Mouse (Mus musculus) forebrain, embryonic 10.5 days (tissue): ENCODE data around the gene Cyth4. TPM values are rescaled to one million over a fixed set of nuclear protein-coding genes. Genes with fewer than 3 reads are reported as not detected.

ENCODE experiments used
- DNase-seq: peaks from one replicate; pipeline ENCODE4 v3.0.0-alpha.2; 2017; ENCODE audit warnings: low spot score; ENCODE audit errors: extremely low spot score
- H3K27ac ChIP-seq: fragments of 300-500 bp; sonication (generic); 2 replicates; pipeline ENCODE4 v1.5.1; 2016; ENCODE audit warnings: mild to moderate bottlenecking
- H3K27me3 ChIP-seq: fragments of 300-500 bp; sonication (generic); 2 replicates; pipeline ENCODE4 v1.6.1; 2016; ENCODE audit warnings: mild to moderate bottlenecking; ENCODE audit not compliant: poor library complexity, severe bottlenecking
- H3K36me3 ChIP-seq: fragments of 300-500 bp; sonication (generic); replicated peaks from 2 replicates; pipeline ENCODE4 v1.6.1; 2016; ENCODE audit warnings: mild to moderate bottlenecking, moderate library complexity
- H3K4me1 ChIP-seq: fragments of 300-500 bp; sonication (generic); 2 replicates; pipeline ENCODE4 v1.6.1; 2016
- H3K4me3 ChIP-seq: fragments of 300-500 bp; sonication (generic); 2 replicates; pipeline ENCODE4 v1.5.1; 2016; ENCODE audit warnings: mild to moderate bottlenecking, moderate library complexity
- H3K9me3 ChIP-seq: fragments of 300-500 bp; sonication (generic); 2 replicates; pipeline ENCODE4 v1.6.1; 2016; ENCODE audit warnings: mild to moderate bottlenecking, moderate library complexity
- WGBS: fragments of 180-500 bp; shearing (Covaris S2); methylation state at CpG from one replicate; pipeline ENCODE4 v1.1.7; 2016; 5-methylcytosine and 5-hydroxymethylcytosine counted together
- polyA plus RNA-seq: library from polyadenylated mRNA; unstranded; fragments of >200 nt; fragmentation: Nextera tagmentation; extraction: Ambion mirVana; gene quantifications from 2 replicates; pipeline ENCODE4 v1.2.1, GENCODE M21; 2016

Gene Cyth4
- polyA plus RNA-seq, 1 experiment from 2014 or later, result 4.5 TPM

DNA sequence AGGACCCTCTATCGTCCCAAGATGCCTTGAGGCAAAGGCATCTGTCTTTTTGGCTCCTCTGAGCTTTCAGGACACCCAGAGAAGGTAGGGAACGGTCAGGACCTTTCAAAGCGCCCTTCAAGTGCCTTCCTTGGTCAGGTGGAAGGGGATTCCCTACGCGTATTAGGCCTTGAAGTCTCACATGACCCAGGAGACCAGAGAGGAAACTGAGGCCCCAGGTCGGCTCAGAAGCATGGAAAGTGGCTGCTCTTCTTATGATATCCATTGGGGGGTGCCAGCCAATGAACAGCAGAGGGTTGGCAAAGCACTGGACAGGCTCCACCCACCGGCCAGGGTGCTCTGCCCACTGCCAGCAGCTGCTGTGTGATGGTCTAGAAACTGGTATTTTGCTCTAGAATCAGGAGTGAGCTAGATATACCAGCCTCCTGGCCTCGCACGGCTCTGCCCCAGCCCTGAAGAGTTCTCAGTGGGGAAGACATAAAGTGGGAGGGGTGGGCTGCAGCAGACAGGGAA lies 29.2 kb upstream of the Cyth4 start:
- Histone ChIP-seq H3K4me3 (no peak overlapping the region), H3K9me3 (no peaks in the 10 kb centered on the region), H3K27me3 (no peaks in the 10 kb centered on the region), H3K27ac (no peak overlapping the region), H3K4me1 (peaks cover 17% of the 10 kb centered on the region; the same call in 1 of the 2 replicates), H3K36me3 (no peaks in the 10 kb centered on the region)
- DNase-seq, result no peak
- 80% methylated on average over 9 of the region's 9 CpGs for WGBS

GRCm38 (mm10) chr15:78570170-78570569 lies 26.7 kb upstream of the Cyth4 start:
- DNase-seq, result no peak
- Histone ChIP-seq H3K27ac (no peak overlapping the region), H3K27me3 (no peaks in the 10 kb centered on the region), H3K36me3 (no peaks in the 10 kb centered on the region), H3K4me3 (no peak overlapping the region), H3K9me3 (no peaks in the 10 kb centered on the region), H3K4me1 (peaks cover 10% of the 10 kb centered on the region; the same call in 1 of the 2 replicates)
- 93% methylated on average over 5 of the region's 5 CpGs for WGBS

DNA sequence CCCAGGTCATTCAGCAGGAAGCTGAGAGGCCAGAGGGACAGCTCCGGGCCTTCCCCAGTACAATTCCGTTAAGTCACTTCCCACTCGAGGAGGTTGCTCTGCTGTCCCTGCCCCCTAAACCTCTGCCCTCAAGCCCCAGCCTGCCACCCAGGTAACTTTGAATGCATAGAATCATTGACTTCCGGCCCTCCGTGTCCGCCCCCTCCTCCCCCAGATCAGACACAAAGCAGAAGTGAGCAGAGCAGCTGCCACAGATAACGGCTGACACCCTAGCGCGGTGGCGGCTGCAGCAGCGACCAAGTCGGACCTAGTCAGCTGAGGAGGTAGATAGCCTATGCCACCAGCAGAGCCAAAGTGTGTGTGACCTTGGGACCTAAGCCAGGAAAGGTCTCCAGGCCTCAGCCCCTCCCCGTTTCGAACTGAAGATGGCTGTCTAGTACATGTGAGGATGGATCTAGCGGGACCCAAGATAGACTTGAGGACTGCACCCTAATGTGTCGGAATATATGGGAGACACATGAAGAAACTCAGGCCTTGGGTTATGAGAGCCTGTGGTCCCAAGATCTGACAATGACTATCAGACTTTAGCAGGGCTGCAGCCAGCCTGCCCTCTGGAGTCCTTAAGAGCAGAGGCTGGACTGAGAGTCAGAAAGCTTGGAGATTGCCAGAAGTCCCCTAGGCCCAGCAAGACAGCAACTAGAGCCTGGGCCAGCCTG lies 25.1 kb upstream of the Cyth4 start:
- no peak for DNase-seq
- 74% methylated on average over 16 of the region's 16 CpGs for WGBS
- no peaks in the 10 kb centered on the region for H3K9me3 ChIP-seq
- H3K27ac ChIP-seq, result 0 out of 2 replicates have a peak overlapping the region, but pooled peaks have one; percentile 25
- no peaks in the 10 kb centered on the region for H3K27me3 ChIP-seq
- H3K4me3 ChIP-seq, result no peak overlapping the region
- no peaks in the 10 kb centered on the region for H3K36me3 ChIP-seq
- H3K4me1 ChIP-seq, result peaks cover 6% of the 10 kb centered on the region; the same call in 1 of the 2 replicates

- H3K4me3 ChIP-seq, result no peak overlapping the region
- no peaks in the 10 kb centered on the region for H3K36me3 ChIP-seq
- 95% methylated on average over 5 of the region's 5 CpGs for WGBS
- H3K4me1 ChIP-seq, result peaks cover 6% of the 10 kb centered on the region; the same call in 1 of the 2 replicates
- H3K27ac ChIP-seq, result 0 out of 2 replicates have a peak overlapping the region, but pooled peaks have one; percentile 25
- H3K9me3 ChIP-seq, result no peaks in the 10 kb centered on the region
- no peak for DNase-seq
- no peaks in the 10 kb centered on the region for H3K27me3 ChIP-seq
These were observed 24.6 kb upstream of the Cyth4 start for GRCm38 (mm10) chr15:78572270-78572600.

DNA sequence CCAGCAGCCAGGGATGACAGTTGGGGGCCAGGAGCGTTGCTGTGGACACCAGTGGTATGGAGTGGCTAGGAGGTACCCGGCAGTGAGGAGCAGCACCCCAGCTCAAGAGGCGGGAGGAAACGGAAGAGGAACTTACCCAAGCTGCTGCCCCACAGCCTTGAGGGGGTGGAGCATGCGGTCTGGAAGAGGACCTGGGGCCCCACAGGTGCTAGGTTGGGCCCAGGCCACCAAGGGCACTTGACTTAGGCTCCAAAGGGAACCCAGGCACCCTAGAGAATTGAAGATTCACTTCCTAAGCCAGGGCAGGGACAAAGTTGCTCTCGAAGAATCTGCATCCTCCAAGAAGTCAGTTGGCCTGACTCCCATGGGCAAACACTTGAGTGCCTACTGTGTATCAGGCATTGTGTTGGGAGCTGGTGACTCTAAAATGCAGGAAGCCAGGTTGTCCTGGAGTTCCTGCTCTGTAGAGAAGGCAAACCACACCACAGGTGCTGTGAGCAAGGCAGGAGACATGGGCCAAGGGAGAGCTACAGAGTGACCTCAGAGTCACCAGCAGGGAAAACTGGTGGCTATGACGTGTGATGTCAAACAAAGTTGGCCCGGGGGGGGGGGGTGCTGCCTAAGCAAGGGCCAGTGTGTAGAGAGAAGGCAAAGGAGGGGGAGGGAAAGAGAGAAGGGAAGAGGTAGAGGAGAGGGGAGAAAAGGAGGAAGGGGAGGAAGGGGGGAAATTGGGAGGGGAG lies 24.0 kb upstream of the Cyth4 start, which contains the start of gene Rac2:
Gene Rac2 (minus strand): TSS at position 126 of the 740 bp plus-strand sequence.
- 82% methylated on average over 8 of the region's 8 CpGs for WGBS
- Histone ChIP-seq H3K27me3 (no peaks in the 10 kb centered on the region), H3K4me3 (no peak within 1 kb of the TSS), H3K27ac (0 out of 2 replicates have a peak within 1 kb of the TSS, but pooled peaks have one; percentile 25), H3K9me3 (no peaks in the 10 kb centered on the region), H3K36me3 (no peaks in the 10 kb centered on the region), H3K4me1 (peaks cover 5% of the 10 kb centered on the region; the same call in 1 of the 2 replicates)
- DNase-seq, result no peak

DNA sequence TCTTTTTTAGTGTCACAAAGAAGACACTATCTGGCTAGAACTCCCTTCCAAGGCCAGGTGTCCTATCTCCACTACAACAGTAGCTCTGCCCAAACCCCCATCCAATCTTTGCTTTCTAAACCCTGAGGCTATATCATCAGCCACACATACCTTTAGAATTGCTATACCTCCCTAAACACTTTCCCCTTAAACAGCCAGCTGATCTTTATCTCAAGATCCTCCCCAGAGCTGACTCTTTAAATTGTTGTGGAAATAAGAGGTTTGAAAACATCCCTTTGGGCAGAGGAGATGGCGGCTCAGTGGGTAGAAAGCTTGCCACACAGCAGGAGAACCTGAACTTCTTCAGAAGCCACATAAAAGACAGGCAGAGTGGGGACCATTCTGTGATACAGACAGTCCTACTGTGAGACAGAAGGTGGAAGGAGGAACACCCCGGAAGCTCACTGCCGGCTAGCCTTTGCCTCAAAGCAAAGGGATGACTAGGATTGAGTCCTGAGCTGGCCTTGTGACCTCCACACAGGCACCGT lies 20.5 kb upstream of the Cyth4 start:
- H3K9me3 ChIP-seq, result no peaks in the 10 kb centered on the region
- no peak overlapping the region for H3K4me3 ChIP-seq
- no peak for DNase-seq
- H3K4me1 ChIP-seq, result peaks cover 27% of the 10 kb centered on the region
- H3K36me3 ChIP-seq, result no peaks in the 10 kb centered on the region
- H3K27ac ChIP-seq, result no peak overlapping the region
- 52% methylated on average over 4 of the region's 4 CpGs for WGBS
- H3K27me3 ChIP-seq, result no peaks in the 10 kb centered on the region

DNA sequence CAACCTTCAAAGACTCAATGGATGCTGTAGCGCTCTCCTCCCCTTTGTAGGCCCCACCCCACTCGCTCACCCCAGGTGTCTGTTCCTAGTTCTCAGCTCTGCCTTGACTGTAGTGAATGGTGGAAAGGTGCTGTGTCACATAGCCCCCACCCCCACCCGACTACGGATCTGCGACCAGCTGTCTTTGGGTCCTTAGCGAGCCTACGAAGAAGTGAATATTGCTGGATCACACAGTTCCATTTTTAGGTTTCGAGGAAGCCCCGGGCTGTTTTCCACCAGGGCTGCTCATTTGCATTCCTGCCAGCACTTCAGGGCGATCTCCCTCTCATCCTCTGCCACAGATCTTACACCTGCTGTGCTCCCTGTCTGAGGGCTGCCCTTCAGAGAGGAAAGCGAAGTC lies 13.5 kb upstream of the Cyth4 start:
- Histone ChIP-seq H3K27ac (no peak overlapping the region), H3K4me1 (peaks cover 29% of the 10 kb centered on the region), H3K36me3 (no peaks in the 10 kb centered on the region), H3K9me3 (peaks cover 9% of the 10 kb centered on the region; the same call in 1 of the 2 replicates), H3K4me3 (no peak overlapping the region), H3K27me3 (no peaks in the 10 kb centered on the region; the same call in 1 of the 2 replicates)
- WGBS, result 29% methylated on average over 11 of the region's 11 CpGs
- no peak for DNase-seq

GRCm38 (mm10) chr15:78585404-78585803 lies 11.4 kb upstream of the Cyth4 start:
- peaks cover 9% of the 10 kb centered on the region; the same call in 1 of the 2 replicates for H3K9me3 ChIP-seq
- H3K36me3 ChIP-seq, result no peaks in the 10 kb centered on the region
- H3K27me3 ChIP-seq, result no peaks in the 10 kb centered on the region; the same call in 1 of the 2 replicates
- no peak overlapping the region for H3K27ac ChIP-seq
- no peak overlapping the region for H3K4me3 ChIP-seq
- peaks cover 14% of the 10 kb centered on the region for H3K4me1 ChIP-seq
- 88% methylated on average over 7 of the region's 7 CpGs for WGBS
- no peak for DNase-seq

- Histone ChIP-seq H3K27me3 (no peaks in the 10 kb centered on the region; the same call in 1 of the 2 replicates), H3K27ac (peak overlapping the region; percentile 49), H3K4me3 (no peak overlapping the region), H3K4me1 (peaks cover 13% of the 10 kb centered on the region; the same call in 1 of the 2 replicates), H3K9me3 (peaks cover 9% of the 10 kb centered on the region; the same call in 1 of the 2 replicates), H3K36me3 (no peaks in the 10 kb centered on the region)
- peak; percentile 75 for DNase-seq
- 54% methylated on average over 18 of the region's 18 CpGs for WGBS
These were observed 9.5 kb upstream of the Cyth4 start for GRCm38 (mm10) chr15:78587050-78587994.

DNA sequence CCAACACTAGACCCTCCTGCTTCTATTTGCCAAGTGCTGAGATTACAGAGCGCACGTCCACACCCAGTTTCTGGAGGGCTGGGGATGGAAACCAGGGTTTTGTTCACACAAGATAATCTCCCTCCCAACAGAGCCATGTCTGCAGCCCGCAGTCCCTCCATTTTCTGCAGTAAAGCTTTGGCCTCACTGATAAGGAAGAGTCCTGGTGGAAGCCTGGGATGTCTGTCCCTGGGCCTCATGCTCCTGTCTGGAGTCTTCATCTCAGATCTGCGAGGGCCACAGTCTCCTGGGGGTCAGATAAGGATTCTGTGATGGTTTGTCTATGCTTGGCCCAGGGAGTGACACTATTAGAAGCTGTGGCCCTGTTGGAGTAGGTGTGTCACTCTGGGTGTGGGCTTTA lies 8.8 kb upstream of the Cyth4 start:
- WGBS, result 81% methylated on average over 4 of the region's 4 CpGs

DNA sequence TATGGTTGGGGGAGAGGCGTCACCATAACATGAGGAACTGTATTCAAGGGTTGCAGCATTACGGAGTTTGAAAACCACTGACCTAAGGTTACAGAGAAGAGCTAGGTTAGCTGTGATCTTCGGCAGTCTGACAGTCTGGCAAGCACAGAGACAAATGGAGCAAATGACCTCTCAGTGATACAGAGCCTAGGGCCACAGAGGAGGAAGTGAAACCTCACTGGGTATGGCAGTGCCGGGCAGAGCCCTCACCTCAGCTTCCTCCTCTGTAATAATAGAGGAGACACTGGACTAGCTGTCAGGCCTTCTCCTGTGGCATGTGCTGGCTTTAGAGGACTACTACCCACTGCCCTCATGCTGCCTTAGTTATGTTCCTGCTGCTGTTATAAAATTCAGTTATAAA lies 7.9 kb upstream of the Cyth4 start:
- DNase-seq, result no peak
- Histone ChIP-seq H3K4me3 (no peak overlapping the region), H3K27ac (no peak overlapping the region), H3K27me3 (no peaks in the 10 kb centered on the region), H3K4me1 (peaks cover 15% of the 10 kb centered on the region; the same call in 1 of the 2 replicates), H3K36me3 (no peaks in the 10 kb centered on the region), H3K9me3 (peaks cover 9% of the 10 kb centered on the region; the same call in 1 of the 2 replicates)
- 92% methylated on average over 4 of the region's 4 CpGs for WGBS

More for the DNA sequence above, 8.8 kb upstream of the Cyth4 start:
- Histone ChIP-seq H3K4me1 (peaks cover 15% of the 10 kb centered on the region; the same call in 1 of the 2 replicates), H3K27me3 (no peaks in the 10 kb centered on the region), H3K27ac (no peak overlapping the region), H3K9me3 (peaks cover 9% of the 10 kb centered on the region; the same call in 1 of the 2 replicates), H3K4me3 (no peak overlapping the region), H3K36me3 (no peaks in the 10 kb centered on the region)
- DNase-seq, result no peak
